Mouse (Mus musculus): ENCODE data around the gene St5. TPM values are rescaled to one million over a fixed set of nuclear protein-coding genes. Genes with fewer than 3 reads are reported as not detected.

Gene St5
- total RNA-seq, 4 experiments from 2014 or later: 33.1 to 57.0 (median 46.1) TPM

DNA sequence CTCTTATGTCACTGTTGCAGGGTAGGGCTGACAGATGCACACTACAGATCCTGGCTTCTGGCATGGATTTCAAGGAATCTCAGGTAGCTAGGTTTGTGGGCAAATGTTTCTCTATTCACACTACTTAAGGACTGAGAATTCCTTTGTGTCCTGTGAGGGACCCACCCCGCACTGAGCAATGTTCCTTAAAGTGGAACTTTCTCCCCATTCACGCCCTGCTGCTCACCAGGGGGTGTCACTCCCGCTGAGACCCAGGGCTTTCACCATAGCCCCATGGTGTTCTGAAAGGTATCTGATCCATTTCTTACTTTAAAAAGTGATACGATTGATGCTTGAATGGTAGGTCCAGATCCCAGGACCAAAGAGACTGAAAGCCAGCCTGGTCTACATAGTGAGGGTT lies 684 bp downstream of the St5 start:
- DNase-seq (ENCODE audit: low spot score in 2 of 2): no peak

DNA sequence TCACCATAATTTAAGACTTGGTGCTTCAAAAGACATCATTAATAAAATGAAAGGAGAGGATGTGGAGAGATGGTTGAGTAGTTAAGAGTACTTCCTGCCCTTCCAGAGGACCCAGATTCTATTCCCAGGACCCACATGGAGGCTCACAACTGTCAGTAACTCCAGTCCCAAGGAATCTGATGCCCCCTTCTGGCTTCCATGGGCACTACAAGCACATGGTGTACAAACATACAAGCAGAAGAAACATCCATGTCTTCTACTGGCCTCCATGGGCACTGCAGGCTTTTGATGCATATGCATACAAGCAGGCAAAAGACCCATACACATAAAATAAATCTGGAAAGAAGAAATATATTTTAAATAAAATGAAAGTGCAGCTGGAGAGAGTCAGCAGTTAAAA lies 3.2 kb downstream of the St5 start:
- no peak for DNase-seq (ENCODE audit: low spot score in 2 of 2)

DNA sequence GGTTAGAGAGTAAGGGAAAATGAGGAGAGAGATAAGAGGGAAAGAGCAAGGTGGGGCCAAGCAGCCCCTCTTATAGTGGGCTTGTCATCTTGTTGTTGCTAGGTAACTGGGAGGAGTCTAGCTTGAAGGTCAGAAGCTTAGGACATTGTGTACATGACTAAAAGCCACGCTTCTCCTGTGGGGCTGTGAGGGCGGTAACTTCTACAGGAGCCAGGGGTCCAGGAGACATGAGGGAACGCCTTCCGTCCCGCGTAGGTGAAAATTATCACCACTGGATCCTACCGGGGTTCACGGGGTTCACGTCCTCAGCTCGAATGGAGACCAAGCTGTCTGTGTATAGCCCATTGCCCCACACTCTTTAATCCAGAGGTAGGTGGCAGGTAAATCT lies 8.1 kb downstream of the St5 start:
- DNase-seq (ENCODE audit: low spot score in 2 of 2): no peak

DNA sequence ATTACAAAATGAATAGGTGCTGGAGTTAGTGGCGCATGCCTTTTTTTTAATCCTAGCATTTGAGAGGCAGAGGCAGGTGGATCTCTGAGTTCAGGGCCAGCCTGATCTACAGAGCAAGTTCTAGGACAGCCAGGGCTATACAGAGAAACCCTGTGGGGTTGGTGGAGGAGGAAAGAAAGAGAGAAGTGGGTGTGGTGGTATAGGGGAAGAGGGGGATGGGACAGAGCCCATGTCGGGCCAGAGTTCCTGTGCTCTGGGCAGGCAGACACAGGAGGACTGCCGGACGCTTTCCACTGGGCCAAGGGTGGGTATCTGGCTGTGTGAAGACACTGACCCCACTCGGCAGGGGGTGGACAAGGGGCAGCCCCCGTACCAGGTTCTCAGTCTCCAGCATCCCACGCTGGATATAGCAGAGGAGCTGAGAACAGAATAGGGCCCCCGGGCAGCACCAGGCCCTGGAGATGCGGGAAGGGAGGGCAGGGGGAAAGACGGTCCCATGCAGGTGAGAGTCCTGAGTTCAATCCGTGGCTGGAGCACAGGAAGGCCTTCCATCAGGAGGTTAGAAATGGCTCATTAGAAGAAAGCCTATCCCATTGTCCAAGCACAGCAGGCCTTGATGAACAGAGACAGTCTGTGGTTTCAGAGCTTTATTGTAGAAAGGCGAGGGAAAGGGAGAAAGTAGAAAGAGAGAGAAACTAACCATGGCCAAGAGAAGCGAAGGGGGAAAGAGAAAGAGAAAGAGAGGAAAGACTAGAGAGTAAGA lies 8.6 kb downstream of the St5 start:
- no peak for DNase-seq (ENCODE audit: low spot score in 2 of 2)

DNA sequence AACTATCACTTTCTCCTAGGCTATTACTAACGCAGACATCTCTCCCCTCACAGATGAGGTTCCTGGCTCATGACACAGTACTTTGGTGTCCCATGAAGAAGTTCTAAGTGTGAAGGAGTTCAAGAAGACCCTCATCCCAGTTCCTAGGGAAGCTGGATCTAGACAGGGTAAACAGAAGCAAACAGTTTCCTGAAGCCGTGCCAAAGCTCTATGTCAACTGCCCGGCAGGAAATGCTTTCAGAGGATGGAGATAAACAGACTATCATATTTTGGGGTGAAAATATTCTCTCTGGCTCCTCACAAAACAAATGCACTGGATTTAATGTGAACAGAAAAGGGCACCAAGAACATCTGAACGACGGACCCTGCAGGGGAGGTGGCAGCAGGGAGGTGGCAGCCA lies 12.4 kb downstream of the St5 start:
- no peak for DNase-seq (ENCODE audit: low spot score in 2 of 2)

DNA sequence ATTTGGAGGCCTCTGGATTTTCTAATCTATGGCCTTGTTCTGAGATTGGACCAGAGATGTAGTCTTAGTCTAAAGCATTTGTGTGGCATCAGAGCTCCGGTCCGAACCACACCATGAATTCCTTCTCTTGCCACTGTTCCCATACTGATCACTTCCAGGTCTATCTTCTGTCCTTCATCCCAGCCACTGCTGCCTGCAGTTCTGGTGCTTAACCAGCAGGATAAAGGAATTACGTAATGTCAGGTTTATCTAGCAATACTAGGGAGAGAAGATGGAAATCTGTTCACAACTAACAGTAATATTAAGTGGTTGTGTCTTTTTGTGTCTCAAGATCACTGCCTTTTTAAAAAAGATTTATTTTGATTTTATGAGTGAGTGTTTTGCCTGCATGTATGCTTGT lies 13.3 kb downstream of the St5 start:
- DNase-seq (ENCODE audit: low spot score in 2 of 2): no peak

DNA sequence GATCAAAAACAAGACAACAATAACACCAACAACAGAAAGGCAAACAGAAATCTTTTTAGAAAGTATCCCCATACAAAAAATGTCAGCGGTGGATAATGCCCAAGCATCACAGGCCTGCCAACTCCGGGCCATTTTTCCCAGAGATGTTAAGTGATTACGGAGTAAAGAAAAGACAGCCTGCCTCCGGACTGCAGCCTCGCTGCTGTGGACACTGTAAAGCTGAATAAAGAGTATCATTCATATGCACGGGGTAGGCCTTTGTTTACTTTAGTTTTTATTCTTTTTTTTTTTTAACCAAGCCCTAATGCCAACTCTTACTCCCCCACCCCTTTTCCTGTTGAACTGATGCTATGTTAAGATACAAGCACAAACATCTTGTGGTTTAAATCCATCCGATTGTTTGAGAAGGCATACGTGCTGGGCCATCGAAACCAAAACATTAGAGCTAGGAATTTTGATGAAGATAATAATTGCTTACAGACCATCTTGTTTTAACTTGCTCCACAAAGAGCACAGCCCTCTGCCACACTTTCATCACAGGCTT lies 16.7 kb downstream of the St5 start:
- DNase-seq (ENCODE audit: low spot score in 2 of 2): no peak

DNA sequence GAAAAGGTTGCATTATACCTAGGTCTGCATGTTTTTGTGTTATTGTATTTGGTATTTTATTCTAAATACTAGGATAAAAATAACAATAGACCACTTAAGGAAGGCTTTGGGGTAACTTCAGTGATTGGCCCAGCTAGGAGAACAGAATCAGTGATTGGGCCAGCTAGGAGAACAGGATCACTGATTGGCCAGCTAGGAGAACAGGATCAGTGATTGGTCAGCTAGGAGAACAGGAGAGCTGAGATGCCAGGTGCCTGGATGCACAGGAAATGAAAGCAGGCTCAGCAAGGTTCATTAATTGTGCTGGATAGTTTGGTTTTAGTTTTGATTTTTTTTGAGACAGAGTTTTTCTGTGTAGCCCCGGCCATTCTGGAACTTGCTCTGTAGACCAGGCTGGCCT lies 22.5 kb downstream of the St5 start:
- no peak for DNase-seq (ENCODE audit: low spot score in 2 of 2)

DNA sequence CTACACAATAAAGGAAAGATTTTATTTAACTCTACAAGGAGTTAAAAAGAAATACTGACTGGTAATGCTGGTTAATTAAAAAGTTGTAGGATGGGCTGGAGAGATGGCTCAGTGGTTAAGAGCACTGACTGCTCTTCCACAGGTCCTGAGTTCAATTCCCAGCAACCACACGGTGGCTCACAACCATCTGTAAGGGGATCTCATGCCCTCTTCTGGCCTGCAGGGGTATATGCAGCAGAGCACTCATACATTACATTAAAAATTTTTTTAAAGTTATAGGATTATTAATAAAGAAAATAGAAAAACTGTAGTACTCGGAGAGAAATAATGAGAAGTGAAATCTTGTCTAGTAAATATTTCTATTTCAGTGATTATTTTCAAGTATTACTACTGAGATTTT lies 23.1 kb downstream of the St5 start:
- no peak for DNase-seq (ENCODE audit: low spot score in 2 of 2)

DNA sequence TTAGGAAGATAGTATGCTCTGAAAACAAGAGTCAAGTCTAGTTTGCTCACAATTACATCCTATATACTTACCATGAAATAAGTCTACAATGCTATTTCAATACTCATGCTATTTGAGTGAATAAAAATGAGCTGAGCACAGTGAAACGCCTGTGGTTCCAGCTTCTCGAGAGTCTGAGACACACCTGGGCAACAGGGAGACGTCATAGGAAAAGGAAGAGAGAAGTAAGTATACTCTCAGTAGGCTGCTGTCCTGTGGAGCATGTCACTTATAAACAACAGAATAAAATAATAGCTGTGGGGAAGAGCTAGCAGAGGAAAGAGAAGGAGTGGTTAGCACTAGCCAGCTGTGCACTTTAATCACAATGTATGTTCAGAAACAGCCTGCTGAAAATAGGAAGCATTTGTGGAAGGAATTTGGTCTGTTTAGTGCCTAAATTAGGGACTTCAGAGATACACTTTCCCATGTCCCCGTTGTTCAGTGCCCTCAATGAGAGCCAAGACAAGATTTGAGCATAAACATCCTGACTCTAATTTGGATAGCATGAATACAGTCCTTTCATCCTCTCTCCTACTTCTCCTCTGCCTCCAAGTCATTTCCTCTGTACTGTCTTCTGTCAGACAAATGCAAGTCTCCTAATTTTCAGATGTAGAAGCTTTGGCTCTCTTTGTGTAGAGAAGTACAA lies 28.3 kb downstream of the St5 start:
- no peak for DNase-seq (ENCODE audit: low spot score in 2 of 2)

DNA sequence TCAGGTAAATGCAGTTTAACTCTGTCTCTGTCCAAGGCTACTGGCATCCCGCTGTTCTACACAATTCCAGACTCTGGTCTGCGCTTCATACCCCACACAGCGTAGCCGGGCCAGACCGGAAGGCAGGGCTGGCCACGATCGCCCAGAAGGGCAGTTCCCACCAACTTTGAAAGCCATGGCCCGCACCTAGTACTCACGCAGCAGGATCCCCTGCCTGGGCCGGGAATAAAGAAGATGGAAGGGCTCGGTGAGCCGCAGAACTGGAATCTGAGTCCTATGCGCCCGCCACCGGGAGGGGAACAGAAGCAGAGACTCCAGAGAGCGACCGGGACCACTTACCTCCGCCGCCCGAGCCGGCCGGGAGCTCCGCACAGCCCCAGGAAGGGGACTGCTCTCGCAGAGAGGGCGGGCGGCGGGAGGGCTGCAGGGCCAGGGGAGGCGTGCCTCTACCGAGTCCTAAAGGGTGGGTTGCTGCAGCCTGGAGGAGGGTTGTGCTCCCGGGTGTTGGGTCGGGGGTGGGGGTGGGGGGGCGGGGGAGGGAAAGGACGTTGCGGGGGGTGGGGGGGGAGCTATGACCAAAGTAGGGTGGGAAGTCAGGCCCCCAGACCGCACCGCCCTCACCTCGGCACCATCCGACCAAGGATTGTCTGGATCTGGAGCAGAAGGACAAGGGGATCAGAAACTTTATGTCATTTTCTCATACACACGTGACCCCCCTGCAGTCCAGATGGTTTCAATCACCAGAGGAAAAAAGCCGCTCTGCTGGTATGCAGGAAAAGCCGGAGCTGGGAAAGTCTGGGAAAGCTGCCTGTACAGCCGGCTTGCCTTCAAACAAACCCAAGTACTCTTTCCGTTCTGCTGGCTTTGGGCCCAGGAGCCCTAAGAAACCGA lies 31.6 kb downstream of the St5 start:
- peak; percentile 68 to 72 for DNase-seq (ENCODE audit: low spot score in 2 of 2)

DNA sequence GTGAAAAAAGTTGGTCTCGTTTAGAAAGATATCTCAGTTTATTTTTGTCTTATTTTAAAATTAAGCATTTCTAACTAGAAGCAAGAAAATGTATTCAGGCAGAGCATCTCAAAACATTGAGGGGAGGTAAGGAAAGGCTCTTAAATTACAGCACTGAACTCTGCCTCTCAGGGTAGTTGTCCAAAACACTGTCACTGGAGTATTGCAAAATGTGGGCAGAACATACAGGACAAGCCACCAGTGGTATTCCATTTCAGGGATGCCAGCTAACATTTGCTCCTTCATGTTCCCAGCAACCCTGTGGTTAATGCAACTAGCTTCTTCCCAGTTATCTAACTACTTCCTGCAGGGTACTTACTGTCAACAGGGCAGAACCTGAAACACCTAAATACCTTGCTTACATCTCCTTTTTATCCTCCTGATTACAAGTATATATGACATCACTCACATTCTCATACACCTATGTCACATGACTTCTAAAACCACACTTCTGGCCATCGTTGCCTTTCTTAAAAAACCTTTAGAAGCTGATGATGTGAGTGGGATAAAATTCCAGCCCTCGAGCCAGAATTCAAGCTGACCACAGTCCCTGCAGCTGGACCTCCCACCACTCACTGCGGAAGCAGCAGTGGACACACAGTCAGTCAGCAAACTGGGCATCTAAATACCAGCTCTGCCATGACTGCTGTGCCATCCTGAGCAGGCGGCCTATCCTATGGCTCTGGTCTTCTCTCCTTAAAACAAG lies 33.8 kb downstream of the St5 start:
- DNase-seq (ENCODE audit: low spot score in 2 of 2): no peak

DNA sequence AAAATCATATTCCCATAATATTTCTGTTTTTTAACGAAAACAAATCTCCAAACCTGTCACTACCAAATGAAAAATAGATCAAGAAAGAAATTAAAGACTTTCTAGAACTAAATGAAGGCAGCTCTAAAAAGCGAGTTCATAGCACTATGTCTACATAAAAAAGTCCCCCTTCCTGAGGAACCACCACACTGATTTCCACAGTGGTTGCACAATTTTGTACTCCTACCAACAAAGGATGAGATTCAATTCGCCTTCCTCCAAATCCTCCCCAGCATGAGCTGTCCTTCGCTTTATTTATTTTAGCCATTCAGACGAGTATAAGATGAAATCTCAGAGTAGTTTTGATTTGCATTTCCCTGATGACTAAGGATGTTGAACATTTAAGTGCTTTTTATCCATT lies 36.7 kb downstream of the St5 start:
- no peak for DNase-seq (ENCODE audit: low spot score in 2 of 2)

DNA sequence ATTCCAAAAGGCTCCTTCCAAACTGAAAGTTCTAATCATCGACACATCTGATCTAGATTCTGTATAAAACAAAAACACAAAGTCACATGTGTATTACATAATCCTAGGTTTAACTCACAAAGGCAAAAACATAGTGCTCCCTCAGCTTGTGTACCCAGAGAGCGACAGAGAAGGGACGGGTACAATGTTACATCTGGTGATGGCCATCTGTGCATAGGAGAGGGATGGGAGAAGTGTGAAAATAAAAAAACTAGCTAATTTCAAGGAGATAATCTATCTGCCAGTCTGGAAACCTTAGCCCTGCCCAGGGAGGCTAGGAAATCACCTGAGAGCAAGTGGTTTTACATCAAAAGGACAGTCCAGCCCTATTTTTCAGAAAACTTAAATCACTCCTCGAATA lies 40.8 kb downstream of the St5 start:
- DNase-seq (ENCODE audit: low spot score in 2 of 2): peak in 1 of 2 experiments; percentile 48

DNA sequence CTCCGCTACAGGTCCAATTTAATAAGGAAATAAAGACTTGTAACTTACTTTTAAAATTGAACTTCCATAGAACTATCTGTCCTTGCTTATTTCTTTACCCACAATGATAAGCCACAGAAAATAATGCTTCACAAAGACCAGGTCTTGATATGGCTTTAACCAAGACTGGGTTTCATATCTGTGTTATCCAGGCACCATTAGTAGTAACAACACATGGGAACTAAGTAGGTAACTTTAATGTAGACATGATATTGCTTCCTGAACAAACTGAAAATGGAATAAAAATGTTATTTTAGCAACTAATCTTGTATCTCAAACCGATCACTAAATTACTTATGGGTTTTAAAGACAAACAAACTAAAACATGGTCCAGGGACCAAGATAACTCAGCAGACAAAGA lies 44.1 kb downstream of the St5 start:
- no peak for DNase-seq (ENCODE audit: low spot score in 2 of 2)

DNA sequence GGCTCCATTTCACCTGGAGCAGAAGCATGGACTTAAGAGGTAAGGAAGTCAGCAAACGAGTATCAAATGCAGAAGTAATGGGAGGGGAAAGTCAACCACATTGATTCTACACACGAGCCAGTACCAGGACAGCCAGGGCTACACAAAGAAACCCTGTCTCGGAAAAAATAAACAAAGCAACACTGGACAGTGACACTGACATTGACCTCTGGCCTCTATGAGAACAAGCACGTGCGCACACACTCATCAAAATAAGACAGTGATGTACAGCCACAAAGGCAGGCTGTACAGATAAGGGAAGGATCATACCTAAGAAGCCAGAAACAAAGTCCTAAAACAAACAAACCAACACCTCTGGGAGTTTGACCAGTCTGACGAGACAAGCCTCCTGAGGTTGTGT lies 45.5 kb downstream of the St5 start:
- no peak for DNase-seq (ENCODE audit: low spot score in 2 of 2)

DNA sequence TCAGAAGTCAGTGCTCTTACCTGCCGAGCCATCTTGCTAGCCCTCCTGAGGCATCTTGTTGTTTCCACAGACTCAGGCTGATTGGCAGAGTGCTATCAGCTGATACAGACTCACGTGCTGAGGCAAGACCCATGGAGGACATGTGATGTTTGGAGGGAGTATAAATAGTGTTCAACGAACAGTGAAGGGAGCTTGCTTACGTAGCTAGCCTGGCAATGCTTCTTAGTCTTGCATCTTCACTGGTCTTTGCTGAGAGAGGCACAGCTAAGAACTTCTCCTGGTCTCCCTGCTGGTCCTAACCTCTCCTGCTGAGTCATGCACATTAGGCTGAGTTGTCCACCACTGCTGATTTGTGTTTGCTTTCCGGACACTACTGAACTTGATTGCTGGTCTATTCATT lies 48.5 kb downstream of the St5 start:
- no peak for DNase-seq (ENCODE audit: low spot score in 2 of 2)

DNA sequence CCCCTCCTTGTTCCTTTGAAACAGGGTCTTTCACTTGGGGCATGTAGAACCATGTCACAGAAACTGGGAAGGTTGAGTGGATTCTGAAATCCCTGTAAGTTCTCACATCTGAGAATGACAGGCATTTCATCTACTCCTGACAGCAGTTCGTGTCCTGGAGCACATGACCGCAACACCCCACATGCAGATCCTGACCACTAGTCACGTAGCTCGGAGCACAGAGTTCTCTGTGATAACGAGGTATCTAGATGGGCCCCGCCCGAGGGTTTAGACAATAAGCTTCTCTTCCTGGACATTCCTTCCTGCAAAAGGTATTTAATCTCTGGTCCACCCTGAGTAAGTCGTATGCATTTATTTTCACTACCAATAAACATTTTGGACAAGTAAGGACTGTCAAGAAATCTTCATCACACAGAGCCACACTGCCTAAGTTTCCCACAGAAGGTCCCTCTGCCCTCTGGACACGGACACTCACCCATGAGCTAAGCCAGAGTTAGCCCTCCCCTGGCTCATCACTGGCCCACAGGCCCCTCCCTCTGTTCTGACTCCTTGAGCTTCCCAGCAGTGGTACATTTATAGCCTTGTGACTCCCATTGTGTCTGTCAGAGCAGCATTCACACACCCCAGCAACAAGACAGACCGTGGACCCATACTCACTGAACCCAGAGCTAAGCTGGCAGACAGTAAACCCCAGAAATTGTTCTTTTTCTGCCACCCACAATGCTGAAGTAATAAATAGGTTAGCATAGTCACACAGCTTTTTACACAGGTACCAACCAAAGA lies 54.4 kb downstream of the St5 start:
- no peak for DNase-seq (ENCODE audit: low spot score in 2 of 2)

DNA sequence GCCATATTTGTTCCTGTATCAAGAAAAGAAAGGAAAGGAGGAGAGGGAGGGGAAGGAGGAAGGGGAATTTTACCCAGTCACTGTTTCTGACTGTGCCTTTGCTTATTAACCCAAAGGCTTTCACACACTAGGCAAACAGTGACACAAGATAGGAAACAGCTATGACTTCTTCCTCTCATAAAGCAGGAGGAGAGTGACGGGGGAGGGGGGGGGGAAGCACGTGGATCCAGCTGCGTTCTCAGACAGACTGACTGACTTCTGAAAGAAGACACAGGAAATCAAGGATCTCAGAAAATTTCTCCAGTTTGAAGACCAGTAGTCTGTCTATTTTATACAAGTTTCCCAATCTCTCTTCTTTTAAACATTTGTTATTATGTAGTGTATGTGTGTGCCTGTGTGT lies 56.8 kb downstream of the St5 start:
- no peak for DNase-seq (ENCODE audit: low spot score in 2 of 2)

DNA sequence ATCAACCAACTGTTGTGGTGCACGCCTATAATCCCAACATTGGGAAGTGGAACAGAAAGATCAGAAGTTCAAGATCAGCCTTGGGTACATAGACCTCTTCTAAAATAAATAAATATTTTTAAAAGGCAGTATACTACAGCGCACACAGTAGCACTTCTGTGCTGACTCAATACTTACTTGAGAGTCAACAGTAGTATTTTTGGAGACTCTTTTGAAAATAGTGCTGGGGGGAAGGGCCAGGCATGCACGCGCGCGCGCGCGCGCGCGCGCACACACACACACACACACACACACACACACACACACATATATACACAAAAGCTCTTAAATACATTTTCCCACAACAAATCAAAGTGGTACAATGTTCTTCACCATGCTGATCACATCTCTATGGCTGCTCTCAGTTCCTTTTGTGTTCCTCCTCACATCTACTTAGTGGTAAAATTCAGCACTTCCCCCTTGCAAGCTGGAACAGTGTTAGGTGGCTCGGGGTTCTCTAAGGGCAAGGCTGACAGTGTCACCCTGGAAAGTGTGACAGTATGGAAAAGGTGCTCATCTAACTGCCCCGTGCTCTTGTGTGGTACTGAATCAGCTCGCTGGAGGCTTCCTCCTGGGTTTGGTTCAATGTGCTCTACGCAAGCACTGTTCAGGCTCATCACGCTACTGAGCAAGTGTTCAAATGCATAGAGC lies 60.0 kb downstream of the St5 start:
- DNase-seq (ENCODE audit: low spot score in 2 of 2): no peak

Data from layer of hippocampus, adult 8-10 months (tissue).